Mouse (Mus musculus): Measurements from ENCODE around the gene Usp24.

DNA sequence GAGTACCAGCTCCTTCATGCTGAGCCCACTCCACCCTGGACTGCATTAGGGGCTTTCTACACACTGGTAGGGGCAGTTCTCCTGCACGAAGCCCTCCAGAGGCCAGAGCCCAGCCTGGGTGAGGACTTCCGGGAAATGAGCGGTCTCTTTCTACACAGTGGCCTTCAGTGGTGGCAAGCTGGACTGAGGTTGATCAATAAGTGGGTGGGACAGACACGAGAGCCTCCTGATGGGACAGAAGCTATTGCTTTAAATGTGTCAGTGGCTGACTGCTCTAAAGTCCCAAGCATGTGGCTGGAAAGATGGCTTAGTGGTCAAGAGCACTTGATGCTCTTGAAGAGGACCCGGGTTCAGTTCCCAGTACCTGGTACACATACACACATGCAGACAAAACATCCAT is 137.1 kb downstream of the Usp24 start:
- TF ChIP-seq EP300 (IDR thresholded peaks at IDR 0.05; ENCODE audit: insufficient read depth, low read depth, low read length) (no peak), CTCF (IDR thresholded peaks at IDR 0.05) (no peak)

Measured in heart, adult 2 months (tissue).